Mouse (Mus musculus) spleen, postnatal 14 days (tissue): ENCODE results near the gene Ankib1.

Source experiments
- DNase-seq, 2 experiments: peaks; one replicate each; pipeline ENCODE4 v3.0.0; 2021 to 2022; ENCODE audit warnings: low spot score in 2 of 2

The Ankib1 gene

DNA sequence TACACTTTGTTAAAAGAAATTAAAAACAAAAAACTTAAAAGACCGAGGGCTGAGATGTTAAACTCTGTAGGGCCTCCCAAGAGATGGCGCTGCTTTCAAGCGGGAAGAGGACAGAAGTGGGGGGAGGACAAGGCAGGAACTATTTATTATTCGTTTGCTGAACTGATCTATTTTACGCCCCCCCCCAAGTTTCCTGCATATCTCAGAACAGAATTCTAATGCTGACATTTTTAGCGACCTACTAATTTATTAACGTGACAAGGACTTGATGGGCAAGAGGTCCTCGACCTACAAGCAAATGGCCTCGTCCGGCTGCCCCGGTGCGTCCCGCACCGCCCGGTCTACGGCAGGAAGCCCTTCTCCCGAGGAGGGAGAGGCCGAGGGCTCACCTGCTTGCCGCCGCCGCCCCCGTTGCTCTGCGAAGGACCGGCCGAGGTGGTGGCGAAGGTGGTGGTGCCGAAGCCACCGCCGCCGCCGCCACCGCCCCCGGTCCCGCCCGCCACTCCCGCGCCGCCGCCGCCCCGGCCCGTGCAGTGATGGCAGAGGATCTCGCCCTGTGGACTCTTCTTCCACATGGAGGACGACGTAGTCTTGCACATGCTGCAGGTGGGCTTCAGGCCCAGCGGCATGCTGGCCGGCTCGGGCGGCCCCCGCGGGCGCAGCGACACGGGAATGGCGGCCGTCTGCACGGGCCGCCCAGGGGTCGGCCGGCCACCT is 155.6 kb downstream of the Ankib1 start:
- peak; percentile 41 to 42 for DNase-seq

GRCm38 (mm10) chr5:3646539-3646938 is 156.2 kb downstream of the Ankib1 start:
- no peak for DNase-seq

- DNase-seq = no peak
These were observed 157.4 kb downstream of the Ankib1 start for GRCm38 (mm10) chr5:3645326-3645725.

DNA sequence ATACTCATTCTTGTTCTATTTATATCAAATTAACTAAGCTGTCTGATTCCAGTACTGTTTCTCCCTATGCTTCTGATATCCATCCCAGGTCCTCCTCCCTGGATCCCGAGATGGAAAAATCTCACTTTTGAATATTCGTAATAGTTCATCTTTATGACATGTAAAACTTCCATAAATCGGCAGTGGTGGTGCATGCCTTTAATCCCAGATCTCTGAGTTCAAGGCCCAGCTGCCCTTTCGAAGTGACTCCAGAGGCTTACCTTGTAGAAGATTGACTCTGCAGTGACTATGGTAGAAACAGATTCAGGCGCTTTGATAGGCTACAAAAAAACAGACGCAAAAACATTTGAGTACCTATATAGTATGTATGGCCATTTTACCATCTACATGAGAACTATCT is 158.1 kb downstream of the Ankib1 start:
- DNase-seq = no peak
